Mouse (Mus musculus) thymus, adult 2 months (tissue): ENCODE data around the gene Hoxc6.

Source experiments
- CTCF ChIP-seq: fragments of 200-500 bp; IDR thresholded peaks from 2 replicates; pipeline ENCODE4 v1.5.1; 2012; ENCODE audit warnings: mild to moderate bottlenecking, control low read depth, low read length, moderate library complexity, borderline replicate concordance; ENCODE audit not compliant: control insufficient read depth, poor library complexity, insufficient read depth; ENCODE audit errors: extremely low read depth
- POLR2A ChIP-seq: fragments of 200-500 bp; IDR thresholded peaks from 2 replicates; pipeline ENCODE4 v1.6.1; 2012; ENCODE audit warnings: mild to moderate bottlenecking, low read length, control low read depth, moderate library complexity; ENCODE audit not compliant: control insufficient read depth, poor library complexity, insufficient read depth; ENCODE audit errors: extremely low read depth

GRCm38 (mm10) chr15:102967511-102968397 lies 30.3 kb upstream of the Hoxc6 start:
- no peak for TF ChIP-seq POLR2A
- no peak for TF ChIP-seq CTCF
